Mouse (Mus musculus): ENCODE measurements around the gene Ldlrap1. TPM values are rescaled to one million over a fixed set of nuclear protein-coding genes. Genes with fewer than 3 reads are reported as not detected.

Ldlrap1 gene
- total and polyA plus RNA-seq, 3 experiments, result 1.4 to 3.7 (median 2.2) TPM

- Histone ChIP-seq H3K4me1 (ENCODE audit: control insufficient read depth in 1 of 2, insufficient read depth in 2 of 2) (peaks cover 9 to 19% of the 10 kb centered on the region in 2 experiments; a peak in 3 of 4 replicates), H3K79me2 (replicated peaks; ENCODE audit: control insufficient read depth, extremely low read depth, insufficient read depth, poor library complexity, severe bottlenecking) (no peaks in the 10 kb centered on the region), H3K9ac (ENCODE audit: insufficient read depth, low read depth) (no peak overlapping the region), H3K4me2 (ENCODE audit: insufficient read depth, low read depth, poor library complexity, severe bottlenecking) (no peak overlapping the region), H3K4me3 (replicated peaks in 1 of 3; ENCODE audit: low read depth in 2 of 3, low read length in 2 of 3, poor library complexity in 1 of 3) (no peak overlapping the region), H3K27ac (ENCODE audit: insufficient read depth, low read depth) (no peak overlapping the region), H3K9me3 (replicated peaks; ENCODE audit: low read length) (no peaks in the 10 kb centered on the region), H3K36me3 (replicated peaks in 1 of 2; ENCODE audit: control insufficient read depth in 1 of 2, insufficient read depth in 1 of 2, low read length in 1 of 2) (peaks cover 10 to 33% of the 10 kb centered on the region in 2 experiments), H3K27me3 (replicated peaks) (no peaks in the 10 kb centered on the region)
- DNase-seq (ENCODE audit: extremely low read depth), result peak; percentile 51
- dilution Hi-C loops (cut with MboI; ENCODE audit: extremely low pct_ligation_motif_present, extremely low pct_unique_long_range_greater_than_20kb, low sequenced_read_pairs), result no loop called here
- in situ Hi-C loops (cut with MboI; ENCODE audit: low pct_ligation_motif_present, low pct_unique_long_range_greater_than_20kb, low sequenced_read_pairs), result loop anchor here (10.0 kb wide), 1 partner anchor 254 kb away; no protein-coding TSS in a partner anchor
- TF ChIP-seq SMC3 (IDR thresholded peaks at IDR 0.05; ENCODE audit: low read depth, low read length), result peak; percentile 53
- 0 out of 2 replicates have a peak, but pooled peaks have one; percentile 23 for TF ChIP-seq SIN3A (IDR thresholded peaks at IDR 0.05; ENCODE audit: low read length)
- TF ChIP-seq CTCF (conservative IDR thresholded peaks at IDR 0.05 in 1 of 2, IDR thresholded peaks at IDR 0.05 in 1 of 2; ENCODE audit: low read depth in 2 of 2, low read length in 2 of 2), result peak; percentile 71 to 75
- peak; percentile 42 for TF ChIP-seq RAD21 (IDR thresholded peaks at IDR 0.05; ENCODE audit: low read depth, low read length)
- no peak for TF ChIP-seq ELF1 (IDR thresholded peaks at IDR 0.05; ENCODE audit: low read depth, low read length)
- no peak for TF ChIP-seq POLR2AphosphoS2 (IDR thresholded peaks at IDR 0.05; ENCODE audit: low read depth, low read length)
These were observed 31.4 kb upstream of the Ldlrap1 start for GRCm38 (mm10) chr4:134799272-134799671.

- H3K4me2 ChIP-seq (ENCODE audit: insufficient read depth, low read depth, poor library complexity, severe bottlenecking), result no peak overlapping the region
- TF ChIP-seq POLR2AphosphoS2 (IDR thresholded peaks at IDR 0.05; ENCODE audit: low read depth, low read length), result no peak
- no peak for TF ChIP-seq MAFK (IDR thresholded peaks at IDR 0.05; ENCODE audit: insufficient replicate concordance, low read length)
- TF ChIP-seq MYC (IDR thresholded peaks at IDR 0.05; ENCODE audit: low read depth, low read length), result no peak
- DNase-seq (ENCODE audit: extremely low read depth), result no peak
- no peak overlapping the region for H3K9ac ChIP-seq (ENCODE audit: insufficient read depth, low read depth)
- peaks cover 8 to 30% of the 10 kb centered on the region in 2 experiments for H3K36me3 ChIP-seq (replicated peaks in 1 of 2; ENCODE audit: control insufficient read depth in 1 of 2, insufficient read depth in 1 of 2, low read length in 1 of 2)
- no peaks in the 10 kb centered on the region for H3K27me3 ChIP-seq (replicated peaks)
- H3K79me2 ChIP-seq (replicated peaks; ENCODE audit: control insufficient read depth, extremely low read depth, insufficient read depth, poor library complexity, severe bottlenecking), result no peaks in the 10 kb centered on the region
- H3K4me3 ChIP-seq (replicated peaks in 1 of 3; ENCODE audit: low read depth in 2 of 3, low read length in 2 of 3, poor library complexity in 1 of 3), result no peak overlapping the region
- peaks cover 9 to 19% of the 10 kb centered on the region in 2 experiments; a peak in 3 of 4 replicates for H3K4me1 ChIP-seq (ENCODE audit: control insufficient read depth in 1 of 2, insufficient read depth in 2 of 2)
- no peaks in the 10 kb centered on the region for H3K9me3 ChIP-seq (replicated peaks; ENCODE audit: low read length)
- in situ Hi-C loops (cut with MboI; ENCODE audit: low pct_ligation_motif_present, low pct_unique_long_range_greater_than_20kb, low sequenced_read_pairs) (loop anchor here (10.0 kb wide), 1 partner anchor 254 kb away; no protein-coding TSS in a partner anchor), dilution Hi-C loops (cut with MboI; ENCODE audit: extremely low pct_ligation_motif_present, extremely low pct_unique_long_range_greater_than_20kb, low sequenced_read_pairs) (no loop called here)
- no peak overlapping the region for H3K27ac ChIP-seq (ENCODE audit: insufficient read depth, low read depth)
These were observed 31.0 kb upstream of the Ldlrap1 start for GRCm38 (mm10) chr4:134798861-134799260.

GRCm38 (mm10) chr4:134797621-134798020 is 29.8 kb upstream of the Ldlrap1 start:
- Histone ChIP-seq H3K9me3 (replicated peaks; ENCODE audit: low read length) (no peaks in the 10 kb centered on the region), H3K27ac (ENCODE audit: insufficient read depth, low read depth) (no peak overlapping the region), H3K79me2 (replicated peaks; ENCODE audit: control insufficient read depth, extremely low read depth, insufficient read depth, poor library complexity, severe bottlenecking) (no peaks in the 10 kb centered on the region), H3K4me2 (ENCODE audit: insufficient read depth, low read depth, poor library complexity, severe bottlenecking) (no peak overlapping the region), H3K9ac (ENCODE audit: insufficient read depth, low read depth) (no peak overlapping the region), H3K27me3 (replicated peaks) (no peaks in the 10 kb centered on the region), H3K4me1 (ENCODE audit: control insufficient read depth in 1 of 2, insufficient read depth in 2 of 2) (peaks cover 9 to 19% of the 10 kb centered on the region in 2 experiments; a peak in 3 of 4 replicates), H3K36me3 (replicated peaks in 1 of 2; ENCODE audit: control insufficient read depth in 1 of 2, insufficient read depth in 1 of 2, low read length in 1 of 2) (peaks cover 8 to 19% of the 10 kb centered on the region in 2 experiments), H3K4me3 (replicated peaks in 1 of 3; ENCODE audit: low read depth in 2 of 3, low read length in 2 of 3, poor library complexity in 1 of 3) (no peak overlapping the region)
- TF ChIP-seq E2F4 (IDR thresholded peaks at IDR 0.05; ENCODE audit: insufficient replicate concordance, low read depth, low read length), result no peak
- TF ChIP-seq SIN3A (IDR thresholded peaks at IDR 0.05; ENCODE audit: low read length), result no peak
- dilution Hi-C loops (cut with MboI; ENCODE audit: extremely low pct_ligation_motif_present, extremely low pct_unique_long_range_greater_than_20kb, low sequenced_read_pairs) (no loop called here), in situ Hi-C loops (cut with MboI; ENCODE audit: low pct_ligation_motif_present, low pct_unique_long_range_greater_than_20kb, low sequenced_read_pairs) (loop anchor here (10.0 kb wide), 1 partner anchor 253 kb away; no protein-coding TSS in a partner anchor)
- DNase-seq (ENCODE audit: extremely low read depth), result no peak

Data from CH12.LX (cell line).